10 mouse cellular contexts compared by ENCODE assay signal in genomic region chr16:45953394-45953793, GRCm38 (mm10). TPM values are rescaled to one million over a fixed set of nuclear protein-coding genes. Genes with fewer than 3 reads are reported as not detected.
A peak's percentile ranks its signal among the peaks of the same experiment; 100 is the strongest.
DNase-seq lines count a peak whose midpoint lies in the region; ATAC-seq lines count a peak whose summit lies in the region.
"Had no signal": no experiment of that assay in that cellular context is flagged by ENCODE, and none has a peak within 500 bp of the region (broad histone marks: within the 10 kb centered on the region; RNA-seq: fewer than 3 reads in every experiment).

Gene Phldb2 (minus strand): TSS chr16:45953598.

- no peak within 1 kb of the TSS for H3K4me3 ChIP-seq in heart, embryonic 15.5 days
- H3K4me3 ChIP-seq in limb, embryonic 10.5 days, result no peak within 1 kb of the TSS
- H3K4me3 ChIP-seq: megakaryocyte, embryonic 14.5 days had no signal

- H3K27ac ChIP-seq in heart, embryonic 15.5 days, result no peak within 1 kb of the TSS
- H3K27ac ChIP-seq in limb, embryonic 10.5 days, result 0 out of 2 replicates have a peak within 1 kb of the TSS, but pooled peaks have one; percentile 15

- H3K27me3 ChIP-seq in heart, embryonic 15.5 days, result no peaks in the 10 kb centered on the region
- no peaks in the 10 kb centered on the region for H3K27me3 ChIP-seq in limb, embryonic 10.5 days (ENCODE audit: low read depth, poor library complexity, severe bottlenecking)

- H3K4me1 ChIP-seq in heart, embryonic 15.5 days (replicated peaks), result no peaks in the 10 kb centered on the region
- peaks cover 13% of the 10 kb centered on the region for H3K4me1 ChIP-seq in limb, embryonic 10.5 days

- H3K9ac ChIP-seq in heart, embryonic 15.5 days, result no peak within 1 kb of the TSS

- 54% methylated on average over 4 of the region's 4 CpGs for WGBS in heart, embryonic 15.5 days
- 80% methylated on average over 4 of the region's 4 CpGs for WGBS in limb, embryonic 10.5 days

- intact Hi-C loops in left cerebral cortex, postnatal 36 days (cut with DNase I), result no loop called here

- H3K4me2 ChIP-seq in heart, embryonic 15.5 days, result no peak within 1 kb of the TSS

- peak; percentile 12 for DNase-seq in heart, adult 11 months
- DNase-seq in heart, adult 18-20 months, result no peak
- DNase-seq in adrenal gland, adult 8-10 months, result no peak
- DNase-seq in limb, embryonic 10.5 days (ENCODE audit: low spot score), result no peak
- no peak for DNase-seq in frontal cortex, postnatal 36 days (ENCODE audit: low spot score in 2 of 2)
- DNase-seq in left cerebral cortex, postnatal 36 days (ENCODE audit: low spot score in 2 of 2), result no peak
- DNase-seq: cerebellum, postnatal 25 days had no signal

- no peaks in the 10 kb centered on the region for H3K9me3 ChIP-seq in heart, embryonic 15.5 days (replicated peaks)
- H3K9me3 ChIP-seq in limb, embryonic 10.5 days (replicated peaks), result no peaks in the 10 kb centered on the region

- H3K36me3 ChIP-seq in heart, embryonic 15.5 days, result no peaks in the 10 kb centered on the region
- H3K36me3 ChIP-seq in limb, embryonic 10.5 days, result no peaks in the 10 kb centered on the region

- no peak for ATAC-seq in heart, embryonic 15.5 days (replicated peaks; ENCODE audit: insufficient number of reproducible peaks, insufficient read depth, low FRiP score, low read depth)
- ATAC-seq in megakaryocyte-erythroid progenitor cell, adult 5-6 weeks (replicated peaks; ENCODE audit: low FRiP score, low TSS enrichment, poor library complexity, severe bottlenecking), result no peak

RNA-seq across cellular contexts. Expression of gene Phldb2, which starts in this region (rescaled TPM):
- 10 to 100 TPM in 1 of 2 experiments, 1 to 10 TPM in 1; 9.6 to 10.7 TPM for total RNA-seq in heart, adult 18-20 months (2021)
- 10 to 100 TPM; 29.4 to 56.4 (median 41.4) TPM for total RNA-seq in adrenal gland, adult 8-10 months (2022)
- 38.4 and 39.8 TPM in 2 replicates for polyA plus RNA-seq in heart, embryonic 15.5 days (2015; fragmentation: Nextera tagmentation; extraction: Ambion mirVana)
- 38.9 and 50.2 TPM in 2 replicates for polyA plus RNA-seq in limb, embryonic 10.5 days (2016; fragmentation: Nextera tagmentation; extraction: Ambion mirVana)
- total RNA-seq in megakaryocyte-erythroid progenitor cell, adult 5-6 weeks (2014; fragmentation: Nextera tagmentation), result not detected in 2 replicates
- not detected in 2 replicates for total RNA-seq in megakaryocyte-erythroid progenitor cell, adult 5-6 weeks (2017)
- 1 to 10 TPM; 4.4 to 9.9 TPM for total RNA-seq in left cerebral cortex, postnatal 36 days (2021)

Comparison
In these comparisons a context has a peak if more than half of its experiments do, and no peak if none do; other contexts are left out.
1. RNA of gene Phldb2 (total RNA-seq): 29.4 to 56.4 TPM in adrenal gland, adult 8-10 months, 9.6 to 10.7 TPM in heart, adult 18-20 months and 4.4 to 9.9 TPM in left cerebral cortex, postnatal 36 days; not detected in megakaryocyte-erythroid progenitor cell, adult 5-6 weeks; every median in the first group is over 4 times any median in the second.